Mouse (Mus musculus): ENCODE data around the gene 0610030E20Rik.

The 0610030E20Rik gene

GRCm38 (mm10) chr6:72390795-72391521, 43.8 kb downstream of the 0610030E20Rik start:
- no peak for DNase-seq (ENCODE audit: low spot score in 2 of 2)

DNA sequence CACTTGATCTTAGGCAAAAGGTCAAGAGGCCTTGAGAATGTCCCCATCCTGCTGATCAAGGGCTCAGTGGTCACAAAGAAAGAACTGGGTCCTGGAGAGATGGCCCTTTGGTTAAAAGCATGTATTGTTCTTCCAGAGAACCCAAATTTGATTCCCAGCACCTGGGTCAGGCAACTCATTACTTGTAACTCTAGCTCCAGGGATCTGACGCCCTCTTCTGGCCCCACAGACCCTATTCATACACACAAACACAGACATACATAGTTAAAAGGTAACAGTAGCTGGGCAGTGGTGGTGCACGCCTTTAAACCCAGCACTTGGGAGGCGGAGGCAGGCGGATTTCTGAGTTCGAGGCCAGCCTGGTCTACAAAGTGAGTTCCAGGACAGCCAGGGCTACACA, 45.2 kb downstream of the 0610030E20Rik start:
- no peak for DNase-seq (ENCODE audit: low spot score in 2 of 2)

GRCm38 (mm10) chr6:72396837-72397251, 49.7 kb downstream of the 0610030E20Rik start:
- no peak for DNase-seq (ENCODE audit: low spot score in 2 of 2)

DNA sequence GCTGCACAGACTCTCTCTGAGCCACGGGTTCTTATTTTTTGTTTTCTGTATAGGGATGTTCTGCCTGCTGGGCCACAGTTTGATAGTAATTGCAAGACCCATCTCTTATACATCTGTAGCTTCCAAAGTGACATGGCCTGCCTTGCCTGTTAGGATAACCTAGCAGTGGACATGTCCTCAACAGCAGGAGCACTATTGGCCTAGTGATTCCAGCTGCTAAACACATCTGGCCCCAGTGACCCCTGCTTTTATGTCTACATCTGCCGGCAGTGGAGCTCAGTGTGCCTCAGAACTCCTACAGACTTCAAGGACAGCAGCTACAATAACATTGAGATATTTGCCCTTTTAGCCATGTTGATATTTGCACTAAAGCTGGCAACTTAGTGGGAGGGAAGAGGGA, 52.9 kb downstream of the 0610030E20Rik start:
- no peak for DNase-seq (ENCODE audit: low spot score in 2 of 2)

- DNase-seq (ENCODE audit: low spot score in 2 of 2), result peak; percentile 58 to 71
Measured at GRCm38 (mm10) chr6:72401875-72402274, 54.8 kb downstream of the 0610030E20Rik start.
